Mouse (Mus musculus): ENCODE measurements around the gene Dapp1. TPM values are rescaled to one million over a fixed set of nuclear protein-coding genes. Genes with fewer than 3 reads are reported as not detected.

Gene Dapp1
- polyA plus RNA-seq, 1 experiment from 2014 or later = 6.9 TPM

DNA sequence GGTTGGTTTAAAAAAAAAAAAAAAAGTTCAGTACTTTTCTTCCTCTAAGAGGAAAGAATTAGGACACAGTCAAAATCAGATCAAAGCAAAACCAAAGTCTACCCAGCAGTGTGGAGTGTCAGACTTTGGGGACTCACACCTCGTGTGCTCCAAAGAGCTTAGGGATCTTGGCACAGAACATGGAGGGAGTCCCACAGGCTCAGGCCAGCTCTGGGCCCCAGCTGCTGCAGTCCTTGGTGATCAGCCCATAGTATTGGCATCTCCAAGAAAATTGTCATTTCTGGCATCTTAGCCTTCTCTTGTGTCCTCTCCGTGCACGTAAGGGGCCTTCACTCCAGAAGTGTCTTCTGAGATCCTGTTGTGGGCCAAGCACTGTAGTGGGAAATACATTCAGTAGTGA is 90.3 kb downstream of the Dapp1 start:
- ATAC-seq (replicated peaks; ENCODE audit: low FRiP score) (no peak), DNase-seq (ENCODE audit: low spot score) (no peak)
- Histone ChIP-seq H3K4me1 (replicated peaks; ENCODE audit: control insufficient read depth, insufficient read depth, low read length) (no peaks in the 10 kb centered on the region), H3K9me3 (ENCODE audit: control insufficient read depth, low read length) (no peaks in the 10 kb centered on the region), H3K27me3 (ENCODE audit: control insufficient read depth, insufficient read depth, low read length) (no peaks in the 10 kb centered on the region), H3K9ac (ENCODE audit: low read length) (no peak overlapping the region), H3K4me3 (ENCODE audit: low read depth, low read length) (no peak overlapping the region), H3K27ac (ENCODE audit: low read depth, low read length) (no peak overlapping the region), H3K4me2 (ENCODE audit: low read depth, low read length, severe bottlenecking) (no peak overlapping the region), H3K36me3 (ENCODE audit: control insufficient read depth, insufficient read depth, low read length) (no peaks in the 10 kb centered on the region; the same call in 1 of the 2 replicates)
- WGBS = 85% methylated on average over 3 of the region's 3 CpGs

DNA sequence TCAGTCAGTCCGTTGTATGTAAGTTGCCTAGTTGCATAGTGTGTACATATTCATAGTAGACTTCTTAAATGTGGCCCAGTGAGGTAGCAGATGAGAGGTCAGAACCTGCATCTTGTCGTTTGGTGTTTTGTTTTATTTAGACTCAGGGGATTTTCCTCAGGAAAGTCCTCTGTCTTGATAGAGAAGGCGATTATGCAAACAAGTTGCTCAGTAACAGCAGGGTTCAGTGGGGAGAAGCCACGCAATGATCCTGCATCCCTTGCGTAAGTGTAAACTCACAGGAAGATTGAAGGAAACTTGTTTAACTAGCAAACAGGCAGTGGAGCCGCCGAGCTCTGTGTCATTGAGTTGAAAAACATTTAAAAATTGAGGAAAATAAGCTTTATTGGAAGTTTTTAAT is 93.4 kb downstream of the Dapp1 start:
- WGBS = 69% methylated on average over 7 of the region's 7 CpGs
- H3K4me2 ChIP-seq (ENCODE audit: low read depth, low read length, severe bottlenecking) = no peak overlapping the region
- H3K27me3 ChIP-seq (ENCODE audit: control insufficient read depth, insufficient read depth, low read length) = no peaks in the 10 kb centered on the region
- ATAC-seq (replicated peaks; ENCODE audit: low FRiP score) = no peak
- DNase-seq (ENCODE audit: low spot score) = no peak
- no peak overlapping the region for H3K9ac ChIP-seq (ENCODE audit: low read length)
- H3K9me3 ChIP-seq (ENCODE audit: control insufficient read depth, low read length) = no peaks in the 10 kb centered on the region
- no peak overlapping the region for H3K4me3 ChIP-seq (ENCODE audit: low read depth, low read length)
- no peaks in the 10 kb centered on the region for H3K4me1 ChIP-seq (replicated peaks; ENCODE audit: control insufficient read depth, insufficient read depth, low read length)
- H3K36me3 ChIP-seq (ENCODE audit: control insufficient read depth, insufficient read depth, low read length) = no peaks in the 10 kb centered on the region
- peak overlapping the region; percentile 25; the same call in 1 of the 2 replicates for H3K27ac ChIP-seq (ENCODE audit: low read depth, low read length)

DNA sequence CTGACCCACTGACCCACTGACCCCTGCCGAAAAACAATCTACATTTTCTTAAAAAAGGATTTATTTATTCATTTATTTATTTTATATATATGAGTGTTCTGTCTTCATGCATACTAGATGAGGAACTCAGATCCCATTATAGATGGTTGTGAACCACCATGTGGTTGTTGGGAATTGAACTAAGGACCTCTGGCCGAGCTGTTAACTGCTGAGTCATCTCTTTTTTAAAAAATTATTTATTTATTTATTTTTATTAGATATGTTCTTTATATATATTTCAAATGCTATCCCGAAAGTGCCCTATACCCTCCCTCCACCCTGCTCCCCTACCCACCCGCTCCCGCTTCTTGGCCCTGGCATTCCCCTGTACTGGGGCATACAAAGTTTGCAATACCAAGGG is 100.3 kb downstream of the Dapp1 start:
- H3K4me3 ChIP-seq (ENCODE audit: low read depth, low read length) = no peak overlapping the region
- WGBS = 91% methylated on average over 5 of the region's 5 CpGs
- no peaks in the 10 kb centered on the region for H3K36me3 ChIP-seq (ENCODE audit: control insufficient read depth, insufficient read depth, low read length)
- no peak overlapping the region for H3K4me2 ChIP-seq (ENCODE audit: low read depth, low read length, severe bottlenecking)
- DNase-seq (ENCODE audit: low spot score) (no peak), ATAC-seq (replicated peaks; ENCODE audit: low FRiP score) (no peak)
- no peaks in the 10 kb centered on the region for H3K9me3 ChIP-seq (ENCODE audit: control insufficient read depth, low read length)
- no peak overlapping the region for H3K27ac ChIP-seq (ENCODE audit: low read depth, low read length)
- H3K4me1 ChIP-seq (replicated peaks; ENCODE audit: control insufficient read depth, insufficient read depth, low read length) = no peaks in the 10 kb centered on the region
- no peaks in the 10 kb centered on the region for H3K27me3 ChIP-seq (ENCODE audit: control insufficient read depth, insufficient read depth, low read length)
- H3K9ac ChIP-seq (ENCODE audit: low read length) = no peak overlapping the region

Other genes with a start within 250 kb of the Dapp1 start
- gene H2afz, start 117.1 kb downstream of the Dapp1 start, polyA plus RNA-seq (2014; fragmentation: Nextera tagmentation; extraction: Ambion mirVana) = 3,092 and 3,427 TPM in 2 replicates
- gene Dnajb14, start 113.9 kb downstream of the Dapp1 start, polyA plus RNA-seq (2014; fragmentation: Nextera tagmentation; extraction: Ambion mirVana) = 10.7 and 11.2 TPM in 2 replicates
- 102 and 107 TPM in 2 replicates for gene Lamtor3, start 63.0 kb downstream of the Dapp1 start, polyA plus RNA-seq (2014; fragmentation: Nextera tagmentation; extraction: Ambion mirVana)
- 0.09 TPM in 1 of 2 replicates, not detected in the other for gene 1110002E22Rik, start 83.5 kb upstream of the Dapp1 start, polyA plus RNA-seq (2014; fragmentation: Nextera tagmentation; extraction: Ambion mirVana)
- not detected in 2 replicates for gene Gm5105, start 85.8 kb upstream of the Dapp1 start, polyA plus RNA-seq (2014; fragmentation: Nextera tagmentation; extraction: Ambion mirVana)
- 15.1 and 16.2 TPM in 2 replicates for gene Trmt10a, start 161.9 kb upstream of the Dapp1 start, polyA plus RNA-seq (2014; fragmentation: Nextera tagmentation; extraction: Ambion mirVana)
- gene Mttp, start 163.4 kb upstream of the Dapp1 start, polyA plus RNA-seq (2014; fragmentation: Nextera tagmentation; extraction: Ambion mirVana) = 11.4 and 12.5 TPM in 2 replicates
- gene 4930579F01Rik, start 212.3 kb upstream of the Dapp1 start, polyA plus RNA-seq (2014; fragmentation: Nextera tagmentation; extraction: Ambion mirVana) = 0.16 TPM in 1 of 2 replicates, not detected in the other
- gene Adh7, start 236.2 kb upstream of the Dapp1 start, polyA plus RNA-seq (2014; fragmentation: Nextera tagmentation; extraction: Ambion mirVana) = 0.16 TPM in 1 of 2 replicates, not detected in the other